Mouse (Mus musculus) bone marrow macrophage, adult 2 months (primary cell): ENCODE measurements around the gene Gm3776. TPM values are rescaled to one million over a fixed set of nuclear protein-coding genes. Genes with fewer than 3 reads are reported as not detected.
"Not testable (repeated sequence)": the region's sequence is repeated elsewhere in the genome, so short reads cannot be mapped to it uniquely, and the experiment has no call there.

ENCODE experiments used
- H3K27ac ChIP-seq: 2 replicates; pipeline ENCODE4 v1.5.1; 2012; ENCODE audit warnings: low read depth, low read length; ENCODE audit not compliant: insufficient read depth
- H3K4me1 ChIP-seq: 2 replicates; pipeline ENCODE4 v1.6.1; 2012; ENCODE audit warnings: low read length; ENCODE audit not compliant: control insufficient read depth, insufficient read depth
- H3K4me3 ChIP-seq: 2 replicates; pipeline ENCODE4 v1.5.1; 2012; ENCODE audit warnings: mild to moderate bottlenecking, low read length, moderate library complexity; ENCODE audit not compliant: insufficient read depth
- CTCF ChIP-seq: IDR thresholded peaks from 2 replicates; pipeline ENCODE4 v1.5.1; 2012; ENCODE audit warnings: low read depth, mild to moderate bottlenecking, low read length, moderate library complexity
- POLR2A ChIP-seq: IDR thresholded peaks from 2 replicates; pipeline ENCODE4 v1.6.1; 2012; ENCODE audit warnings: mild to moderate bottlenecking, low read depth, low read length, borderline replicate concordance
- polyA plus RNA-seq: library from polyadenylated mRNA; stranded (reverse); fragments of >200 nt; gene quantifications from 2 replicates; pipeline ENCODE4 v1.2.4, GENCODE M21; 2012; ENCODE audit not compliant: missing spikeins, insufficient read depth, insufficient read length

Gene Gm3776
- polyA plus RNA-seq, 1 experiment = not detected

- TF ChIP-seq CTCF = peak; percentile 44; the same call in 1 of the 2 replicates
- H3K4me1 ChIP-seq, H3K4me3 ChIP-seq, H3K27ac ChIP-seq: not testable (repeated sequence)
These were observed 39.2 kb downstream of the Gm3776 start for GRCm38 (mm10) chr9:78296089-78296488.

DNA sequence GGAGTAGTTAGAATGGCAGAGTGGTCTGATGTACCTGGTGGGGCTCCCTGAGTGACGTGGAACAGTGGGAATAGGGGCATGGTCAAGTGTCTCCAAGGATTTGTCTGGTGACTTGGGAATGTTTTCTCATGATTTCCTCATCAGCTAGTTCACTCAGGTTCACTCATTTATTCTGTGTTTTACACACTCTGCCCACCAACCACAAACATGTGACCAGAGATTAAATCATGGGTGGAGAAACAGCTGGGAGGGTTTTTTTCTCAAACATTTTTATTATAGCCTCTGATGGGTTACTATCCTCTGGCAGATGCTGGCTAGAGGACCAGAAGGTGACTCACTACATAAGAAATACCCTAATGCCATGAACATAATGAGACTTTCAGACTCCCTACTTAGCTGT lies 41.3 kb downstream of the Gm3776 start:
- Histone ChIP-seq H3K4me3 (no peak overlapping the region), H3K4me1 (no peaks in the 10 kb centered on the region), H3K27ac (no peak overlapping the region)
- TF ChIP-seq POLR2A (no peak), CTCF (no peak)

GRCm38 (mm10) chr9:78299143-78299542 lies 42.2 kb downstream of the Gm3776 start:
- H3K4me1 ChIP-seq, H3K4me3 ChIP-seq, H3K27ac ChIP-seq: not testable (repeated sequence)

DNA sequence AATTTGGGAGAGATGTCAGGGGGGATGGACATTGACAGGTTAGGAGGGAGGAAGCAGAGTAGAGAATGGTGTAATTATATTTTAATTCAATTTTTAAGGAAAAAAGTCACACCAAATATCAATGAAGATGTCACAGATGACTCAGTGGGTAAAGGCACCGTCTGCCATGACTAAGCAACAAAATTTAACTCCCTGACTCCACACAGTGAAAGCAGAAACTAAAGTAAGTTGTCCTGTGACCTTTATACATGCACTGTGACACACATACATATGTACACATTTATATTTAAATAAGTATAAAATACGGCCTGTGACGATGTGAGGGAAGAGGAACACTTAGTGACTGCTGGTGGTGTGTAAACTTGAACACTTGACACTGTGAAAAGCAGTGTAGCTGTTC lies 51.2 kb downstream of the Gm3776 start:
- not testable (repeated sequence) for H3K4me3 ChIP-seq, H3K27ac ChIP-seq, H3K4me1 ChIP-seq

GRCm38 (mm10) chr9:78314696-78315095 lies 57.8 kb downstream of the Gm3776 start, which contains the start of gene Omt2a:
Gene Omt2a (minus strand): TSS chr9:78314796.
- Histone ChIP-seq H3K4me3 (no peak within 1 kb of the TSS), H3K4me1 (peaks cover 2% of the 10 kb centered on the region; the same call in 1 of the 2 replicates), H3K27ac (no peak within 1 kb of the TSS)
- TF ChIP-seq POLR2A (no peak), CTCF (no peak)

Other genes with a start within 250 kb of the Gm3776 start
- not detected in 2 replicates for gene Gcm1, start 205.2 kb upstream of the Gm3776 start, polyA plus RNA-seq
- 22.9 and 36.0 TPM in 2 replicates for gene Fbxo9, start 148.1 kb upstream of the Gm3776 start, polyA plus RNA-seq
- 7.1 and 11.5 TPM in 2 replicates for gene Ick, start 147.9 kb upstream of the Gm3776 start, polyA plus RNA-seq
- not detected in 2 replicates for gene Gsta4, start 74.4 kb upstream of the Gm3776 start, polyA plus RNA-seq
- not detected in 2 replicates for gene Gsta1, start 26.5 kb upstream of the Gm3776 start, polyA plus RNA-seq
- not detected in 2 replicates for gene Gm10639, start 32.8 kb downstream of the Gm3776 start, polyA plus RNA-seq
- not detected in 2 replicates for gene Omt2a, start 57.7 kb downstream of the Gm3776 start, polyA plus RNA-seq
- gene Omt2b, start 70.5 kb downstream of the Gm3776 start, polyA plus RNA-seq = not detected in 2 replicates
- not detected in 2 replicates for gene Gsta2, start 98.7 kb downstream of the Gm3776 start, polyA plus RNA-seq
- gene Dppa5a, start 111.0 kb downstream of the Gm3776 start, polyA plus RNA-seq = not detected in 2 replicates
- not detected in 2 replicates for gene Ooep, start 121.6 kb downstream of the Gm3776 start, polyA plus RNA-seq
- 0.25 TPM in 1 of 2 replicates, not detected in the other for gene Ddx43, start 138.6 kb downstream of the Gm3776 start, polyA plus RNA-seq
- 8.0 and 9.9 TPM in 2 replicates for gene Cgas, start 186.1 kb downstream of the Gm3776 start, polyA plus RNA-seq
- 15.3 and 20.6 TPM in 2 replicates for gene Mto1, start 191.1 kb downstream of the Gm3776 start, polyA plus RNA-seq
- gene Gm17324, start 191.7 kb downstream of the Gm3776 start, polyA plus RNA-seq = not detected in 2 replicates
- gene Eef1a1, start 232.0 kb downstream of the Gm3776 start, polyA plus RNA-seq = 5,836 and 6,850 TPM in 2 replicates